Mouse (Mus musculus) lung, postnatal 0 days (tissue): ENCODE results near the gene Cbfa2t2. TPM values are rescaled to one million over a fixed set of nuclear protein-coding genes. Genes with fewer than 3 reads are reported as not detected.
A peak's percentile ranks its signal among the peaks of the same experiment; 100 is the strongest.

Source experiments
- ATAC-seq: fragments of 200-750 bp; cut with Nextera tagmentation; 2 replicates; pipeline ENCODE4 v1.8.0; 2017; ENCODE audit warnings: moderate library complexity
- DNase-seq: peaks from one replicate; pipeline ENCODE4 v3.0.0-alpha.2; 2016; ENCODE audit warnings: low spot score
- H3K27ac ChIP-seq: fragments of 300-500 bp; sonication (generic); 2 replicates; pipeline ENCODE4 v1.5.1; 2014; ENCODE audit warnings: antibody characterized with exemption, mild to moderate bottlenecking, low read length, mixed read lengths
- H3K27me3 ChIP-seq: fragments of 300-500 bp; sonication (generic); replicated peaks from 2 replicates; pipeline ENCODE4 v1.6.1; 2014; ENCODE audit warnings: low read length, mixed read lengths; ENCODE audit not compliant: insufficient read depth
- H3K36me3 ChIP-seq: fragments of 300-500 bp; sonication (generic); 2 replicates; pipeline ENCODE4 v1.6.1; 2014; ENCODE audit warnings: low read length, mixed read lengths; ENCODE audit not compliant: insufficient read depth
- H3K4me1 ChIP-seq: fragments of 300-500 bp; sonication (generic); 2 replicates; pipeline ENCODE4 v1.6.1; 2014; ENCODE audit warnings: antibody characterized with exemption, low read depth, low read length, mixed read lengths; ENCODE audit not compliant: insufficient read depth
- H3K4me2 ChIP-seq: fragments of 300-500 bp; sonication (generic); replicated peaks from 2 replicates; pipeline ENCODE4 v1.6.1; 2014; ENCODE audit warnings: low read depth, mild to moderate bottlenecking, low read length, moderate library complexity, mixed read lengths
- H3K4me3 ChIP-seq: fragments of 300-500 bp; sonication (generic); 2 replicates; pipeline ENCODE4 v1.5.1; 2014; ENCODE audit warnings: low read depth, low read length
- H3K9ac ChIP-seq: fragments of 300-500 bp; sonication (generic); replicated peaks from 2 replicates; pipeline ENCODE4 v1.6.1; 2014; ENCODE audit warnings: low read depth, mild to moderate bottlenecking
- H3K9me3 ChIP-seq: fragments of 300-500 bp; sonication (generic); 2 replicates; pipeline ENCODE4 v1.6.1; 2016; ENCODE audit warnings: low read length, mixed read lengths
- CTCF ChIP-seq: IDR thresholded peaks from 2 replicates; pipeline ENCODE4 v1.5.1; 2016; ENCODE audit warnings: antibody characterized with exemption, mild to moderate bottlenecking
- EP300 ChIP-seq: IDR thresholded peaks from 2 replicates; pipeline ENCODE4 v1.6.1; 2016; ENCODE audit warnings: antibody characterized with exemption, mild to moderate bottlenecking, control low read depth
- WGBS: fragments of 180-500 bp; shearing (Covaris S2); extraction: QIAGEN DNeasy Blood & Tissue Kit; methylation state at CpG from one replicate; pipeline ENCODE4 v1.1.7; 2014; 5-methylcytosine and 5-hydroxymethylcytosine counted together
- polyA plus RNA-seq: library from polyadenylated mRNA; unstranded; fragments of >200 nt; fragmentation: Nextera tagmentation; extraction: Ambion mirVana; gene quantifications from 2 replicates; pipeline ENCODE4 v1.2.1, GENCODE M21; 2015

The Cbfa2t2 gene
- polyA plus RNA-seq, 1 experiment from 2014 or later: 14.6 TPM

DNA sequence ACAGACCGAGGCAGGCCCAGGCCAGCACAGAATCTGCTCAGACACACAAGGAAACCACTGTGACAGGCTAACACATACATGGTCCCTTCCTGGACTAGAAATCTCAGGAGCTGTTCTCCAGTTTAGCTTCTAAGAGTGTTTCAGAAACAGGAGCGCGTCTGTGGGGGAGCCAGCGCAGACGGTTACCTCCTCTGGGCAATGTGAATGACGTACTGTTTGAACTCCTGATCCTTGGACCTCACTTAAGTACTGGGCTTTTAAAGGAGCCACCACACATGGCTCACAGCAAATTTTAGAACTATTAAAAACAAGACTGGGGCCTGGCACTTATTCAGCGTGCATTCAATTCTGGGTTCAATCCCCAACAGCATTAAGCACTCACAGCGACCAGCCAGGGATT is 130.4 kb downstream of the Cbfa2t2 start:
- H3K27ac ChIP-seq: 0 out of 2 replicates have a peak overlapping the region, but pooled peaks have one; percentile 15
- DNase-seq: peak; percentile 60
- ATAC-seq: no peak

DNA sequence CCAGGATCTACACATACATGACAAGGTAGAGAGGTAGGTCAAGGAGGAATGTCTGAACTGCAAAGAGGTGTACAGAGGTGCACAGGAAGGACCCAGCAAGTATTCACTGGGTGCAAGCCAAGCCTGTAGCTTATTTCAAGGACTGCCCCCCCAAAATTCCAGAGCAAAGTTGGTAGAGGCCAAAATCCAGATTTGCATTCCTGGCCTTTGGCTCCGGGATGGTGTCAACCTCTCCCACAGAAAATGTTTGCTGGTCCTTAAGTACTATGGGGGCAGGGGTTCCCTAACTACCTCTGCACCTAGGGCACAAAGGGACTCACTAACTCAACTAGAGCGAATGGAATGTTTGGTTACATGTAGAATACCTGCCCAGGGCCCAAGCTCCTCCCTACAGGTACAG is 131.5 kb downstream of the Cbfa2t2 start:
- Histone ChIP-seq H3K36me3 (no peaks in the 10 kb centered on the region), H3K9me3 (no peaks in the 10 kb centered on the region), H3K4me1 (peaks cover 9% of the 10 kb centered on the region), H3K4me2 (0 out of 2 replicates have a peak overlapping the region, but pooled peaks have one; percentile 93), H3K27me3 (no peaks in the 10 kb centered on the region), H3K27ac (peak overlapping the region; percentile 77), H3K9ac (no peak overlapping the region), H3K4me3 (no peak overlapping the region)
- WGBS: 38% methylated on average over 2 of the region's 2 CpGs
- ATAC-seq (peak; percentile 29), DNase-seq (peak; percentile 80)
- TF ChIP-seq CTCF (no peak), EP300 (no peak)

More for the DNA sequence above, 130.4 kb downstream of the Cbfa2t2 start:
- Histone ChIP-seq H3K9me3 (no peaks in the 10 kb centered on the region), H3K4me1 (peaks cover 9% of the 10 kb centered on the region), H3K9ac (no peak overlapping the region), H3K4me3 (no peak overlapping the region), H3K27me3 (no peaks in the 10 kb centered on the region), H3K36me3 (no peaks in the 10 kb centered on the region), H3K4me2 (no peak overlapping the region)
- 54% methylated on average over 8 of the region's 8 CpGs for WGBS
- TF ChIP-seq CTCF (no peak), EP300 (no peak)

DNA sequence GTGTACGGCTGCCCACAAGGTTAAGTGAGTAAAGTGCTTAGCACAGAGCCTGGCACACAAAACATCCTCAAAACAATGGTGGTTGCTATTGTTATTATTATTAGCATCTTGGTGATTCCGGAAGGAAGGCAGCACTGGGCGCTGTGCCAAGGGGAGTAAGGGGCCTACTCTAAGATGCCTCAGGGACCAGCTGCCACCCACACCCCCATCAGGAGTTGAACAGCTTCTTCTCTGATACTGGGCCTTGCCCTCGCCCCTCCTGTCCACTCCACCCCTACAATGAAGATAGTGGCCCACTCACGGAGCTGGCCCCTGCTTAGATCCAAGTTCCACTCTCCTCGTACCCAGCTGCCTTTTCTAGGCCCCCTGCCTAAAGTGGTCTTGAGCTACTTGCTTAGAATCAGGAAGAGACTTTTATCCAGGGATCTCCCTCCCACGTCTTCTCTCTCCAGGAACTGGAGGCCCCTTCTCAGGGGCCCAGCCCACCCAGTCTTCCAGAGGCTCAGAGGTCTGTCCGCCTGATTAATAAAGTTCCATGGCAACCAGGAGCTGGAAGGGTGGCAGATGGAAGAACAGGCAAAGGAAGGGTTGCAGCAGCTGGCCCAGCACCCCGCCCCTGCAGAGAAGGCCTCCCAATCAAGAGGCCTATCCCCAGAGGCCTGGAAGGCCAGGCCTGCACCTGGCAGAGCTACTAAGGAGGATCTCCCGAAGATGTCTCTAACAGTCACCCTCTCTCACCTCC is 132.2 kb downstream of the Cbfa2t2 start:
- TF ChIP-seq CTCF (no peak), EP300 (no peak)
- WGBS: 13% methylated on average over 10 of the region's 10 CpGs
- 0 out of 2 replicates have a peak overlapping the region, but pooled peaks have one; percentile 23 for H3K9ac ChIP-seq
- no peaks in the 10 kb centered on the region for H3K27me3 ChIP-seq
- H3K4me2 ChIP-seq: peak overlapping the region; percentile 93
- no peak for ATAC-seq
- DNase-seq: peak; percentile 35
- peak overlapping the region; percentile 73 for H3K4me3 ChIP-seq
- H3K9me3 ChIP-seq: no peaks in the 10 kb centered on the region
- H3K36me3 ChIP-seq: no peaks in the 10 kb centered on the region
- peaks cover 9% of the 10 kb centered on the region for H3K4me1 ChIP-seq
- H3K27ac ChIP-seq: peak overlapping the region; percentile 77

DNA sequence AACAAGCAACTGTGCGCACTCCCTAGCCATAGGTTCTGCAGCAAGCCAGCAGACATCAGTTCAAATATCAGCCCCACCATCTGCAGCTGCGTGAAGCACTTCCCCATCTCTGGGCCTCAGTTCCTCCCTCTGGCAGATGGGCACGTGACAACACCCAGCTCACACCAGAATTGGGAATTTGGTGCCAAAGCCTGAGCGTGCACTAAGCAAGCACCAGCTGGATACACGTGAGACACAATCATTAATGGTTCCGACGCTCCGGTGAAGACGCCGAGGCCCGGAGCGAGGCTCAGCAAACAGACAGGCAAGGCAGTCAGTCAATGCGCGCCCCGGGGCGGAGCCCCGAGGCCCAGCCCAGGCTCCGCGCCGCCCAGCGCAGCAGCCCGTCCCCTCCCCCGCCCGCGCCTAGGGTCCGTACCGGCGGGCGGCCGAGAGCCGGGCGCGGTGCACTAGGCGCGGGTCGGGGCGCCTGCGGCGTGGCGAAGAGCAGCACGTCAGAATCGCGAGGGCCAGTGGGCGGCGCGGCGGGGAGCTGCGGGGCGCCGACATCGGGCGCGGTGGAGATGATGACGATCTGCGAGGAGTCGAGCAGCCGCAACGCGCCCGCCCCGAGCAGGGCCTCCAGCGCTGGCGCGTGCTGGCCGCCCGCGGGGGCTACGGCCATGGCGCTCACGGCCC is 132.9 kb downstream of the Cbfa2t2 start:
- Histone ChIP-seq H3K27ac (peak overlapping the region; percentile 77), H3K4me1 (peaks cover 9% of the 10 kb centered on the region), H3K9ac (0 out of 2 replicates have a peak overlapping the region, but pooled peaks have one; percentile 23), H3K36me3 (no peaks in the 10 kb centered on the region), H3K4me2 (peak overlapping the region; percentile 93), H3K4me3 (peak overlapping the region; percentile 73), H3K9me3 (no peaks in the 10 kb centered on the region), H3K27me3 (no peaks in the 10 kb centered on the region)
- DNase-seq: peak; percentile 60
- TF ChIP-seq EP300: no peak
- no peak for TF ChIP-seq CTCF
- ATAC-seq: peak; percentile 61
- under 1% methylated on average over 37 of the region's 70 CpGs for WGBS

DNA sequence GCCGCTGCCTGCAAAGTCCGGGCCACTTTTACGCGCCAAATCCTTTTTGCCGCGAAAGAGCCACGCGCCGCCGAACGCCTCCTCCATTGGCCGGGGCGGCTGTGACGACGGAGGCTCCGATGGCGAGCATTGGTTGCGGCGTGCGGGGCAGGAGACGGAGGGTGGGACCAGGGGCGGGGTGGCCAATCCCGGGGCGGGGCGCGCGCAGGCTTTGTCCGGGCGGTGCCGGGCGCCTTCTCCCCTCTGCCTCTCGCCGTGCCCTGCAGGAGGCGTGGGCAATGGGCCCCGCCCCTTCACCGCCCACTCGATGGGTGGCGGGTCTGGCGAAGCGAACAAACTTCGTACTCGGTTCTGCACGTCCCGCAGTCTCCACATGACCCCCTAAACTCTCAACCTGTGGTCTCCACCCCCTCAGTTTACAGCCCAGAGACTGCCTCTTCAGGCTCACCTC is 133.6 kb downstream of the Cbfa2t2 start, which contains the start of gene E2f1:
Gene E2f1, minus strand, starts transcription at position 57 of the 451 bp plus-strand sequence.
- 0% methylated on average over 38 of the region's 44 CpGs for WGBS
- H3K9me3 ChIP-seq: no peaks in the 10 kb centered on the region
- H3K27ac ChIP-seq: peak within 1 kb of the TSS; percentile 77
- H3K4me1 ChIP-seq: peaks cover 9% of the 10 kb centered on the region
- H3K4me2 ChIP-seq: peak within 1 kb of the TSS; percentile 93
- peak within 1 kb of the TSS; percentile 73 for H3K4me3 ChIP-seq
- TF ChIP-seq EP300: no peak
- peak; percentile 43 for TF ChIP-seq CTCF
- DNase-seq (peak; percentile 97), ATAC-seq (peak; percentile 98)
- H3K9ac ChIP-seq: peak within 1 kb of the TSS; percentile 23; the same call in 1 of the 2 replicates
- no peaks in the 10 kb centered on the region for H3K27me3 ChIP-seq
- H3K36me3 ChIP-seq: no peaks in the 10 kb centered on the region

DNA sequence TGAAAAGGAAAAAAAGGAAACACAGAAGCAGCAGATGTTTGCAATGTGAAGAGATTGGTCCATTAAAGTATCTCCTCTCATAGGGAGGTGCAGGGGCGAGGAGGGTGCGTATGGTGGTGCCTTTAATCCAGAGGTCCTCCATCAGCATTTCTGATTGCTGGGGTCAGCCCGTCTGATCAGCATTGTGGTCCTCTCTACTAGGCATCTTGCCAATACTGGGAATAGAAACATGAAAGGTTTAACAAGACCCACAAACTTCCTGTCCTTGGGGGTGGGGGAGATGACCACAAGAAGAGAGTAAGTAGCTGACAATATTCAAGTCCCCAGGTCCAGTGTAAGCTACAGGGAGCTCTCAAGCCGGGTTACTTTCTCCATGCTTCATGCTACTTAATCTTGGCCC is 134.4 kb downstream of the Cbfa2t2 start:
- Histone ChIP-seq H3K4me1 (peaks cover 9% of the 10 kb centered on the region), H3K9ac (no peak overlapping the region), H3K4me2 (no peak overlapping the region), H3K4me3 (no peak overlapping the region), H3K27me3 (no peaks in the 10 kb centered on the region), H3K27ac (no peak overlapping the region), H3K9me3 (no peaks in the 10 kb centered on the region), H3K36me3 (no peaks in the 10 kb centered on the region)
- ATAC-seq: no peak
- TF ChIP-seq CTCF (no peak), EP300 (no peak)
- DNase-seq: no peak
- WGBS: 39% methylated on average over 4 of the region's 4 CpGs
